In the genomic region with DNA sequence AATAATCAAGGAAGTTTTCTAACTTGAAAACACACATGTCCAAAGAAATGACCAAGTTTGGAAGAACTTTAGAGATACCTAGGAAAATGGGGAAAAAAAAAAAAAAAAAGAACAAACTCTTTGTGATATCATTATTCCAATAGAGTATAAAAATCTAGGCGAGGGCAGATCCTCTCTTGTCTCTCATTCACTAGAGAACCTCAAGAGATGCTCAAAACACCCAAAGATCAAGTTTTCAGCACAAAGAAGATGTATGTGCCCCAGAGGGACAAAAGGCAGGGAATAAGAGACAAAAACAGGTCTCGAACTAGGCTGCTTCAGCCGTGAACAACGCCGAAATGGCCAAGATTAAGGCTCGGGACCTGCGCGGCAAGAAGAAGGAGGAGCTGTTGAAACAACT, we compare ENCODE assay signal across 8 mouse cellular contexts. TPM values are rescaled to one million over a fixed set of nuclear protein-coding genes. Genes with fewer than 3 reads are reported as not detected.
DNase-seq lines count a peak whose midpoint lies in the region; ATAC-seq and TF ChIP-seq lines count a peak whose summit lies in the region.

A gene (plus strand): TSS at position 301 of the 400 bp plus-strand sequence.

- H3K36me3 ChIP-seq in forebrain, embryonic 12.5 days (replicated peaks), result no peaks in the 10 kb centered on the region
- H3K36me3 ChIP-seq in limb, embryonic 15.5 days, result no peaks in the 10 kb centered on the region
- no peaks in the 10 kb centered on the region for H3K36me3 ChIP-seq in stomach, postnatal 0 days (ENCODE audit: control insufficient read depth, insufficient read depth, low read length)

- H3K4me1 ChIP-seq in forebrain, embryonic 12.5 days, result no peaks in the 10 kb centered on the region
- H3K4me1 ChIP-seq in limb, embryonic 15.5 days, result no peaks in the 10 kb centered on the region
- no peaks in the 10 kb centered on the region for H3K4me1 ChIP-seq in stomach, postnatal 0 days (replicated peaks; ENCODE audit: control insufficient read depth, insufficient read depth)

- DNase-seq in thymus, postnatal 0 days (ENCODE audit: low spot score), result no peak
- DNase-seq in thymus, postnatal 10 days (ENCODE audit: low spot score in 2 of 2), result no peak
- DNase-seq in stomach, postnatal 0 days (ENCODE audit: low spot score), result no peak
- DNase-seq in testis, postnatal 10 days (ENCODE audit: low spot score), result no peak
- DNase-seq in MN1 (ENCODE audit: low spot score), result no peak

- no peak for ATAC-seq in forebrain, embryonic 12.5 days (ENCODE audit: low FRiP score)
- no peak for ATAC-seq in hematopoietic stem cell, adult 5-6 weeks (replicated peaks in 1 of 2; ENCODE audit: insufficient read depth in 1 of 2, low FRiP score in 2 of 2, low TSS enrichment in 1 of 2, low read depth in 1 of 2, poor library complexity in 2 of 2, severe bottlenecking in 2 of 2)
- no peak for ATAC-seq in limb, embryonic 15.5 days (ENCODE audit: insufficient number of reproducible peaks, low FRiP score, low TSS enrichment, low read depth)
- ATAC-seq in stomach, postnatal 0 days (ENCODE audit: low FRiP score, low TSS enrichment), result no peak

- TF ChIP-seq EP300 in stomach, postnatal 0 days (optimal IDR thresholded peaks at IDR 0.05), result no peak

- WGBS in forebrain, embryonic 12.5 days, result 91% methylated on average over 8 of the region's 8 CpGs
- 88% methylated on average over 8 of the region's 8 CpGs for WGBS in limb, embryonic 15.5 days
- WGBS in stomach, postnatal 0 days, result 88% methylated on average over 8 of the region's 8 CpGs

- no peak within 1 kb of the TSS for H3K4me3 ChIP-seq in forebrain, embryonic 12.5 days (replicated peaks)
- H3K4me3 ChIP-seq in limb, embryonic 15.5 days, result no peak within 1 kb of the TSS
- no peak within 1 kb of the TSS for H3K4me3 ChIP-seq in stomach, postnatal 0 days (ENCODE audit: low read depth, low read length)

- H3K27me3 ChIP-seq in forebrain, embryonic 12.5 days, result no peaks in the 10 kb centered on the region
- H3K27me3 ChIP-seq in limb, embryonic 15.5 days, result no peaks in the 10 kb centered on the region
- H3K27me3 ChIP-seq in stomach, postnatal 0 days (ENCODE audit: control insufficient read depth, insufficient read depth, low read length), result no peaks in the 10 kb centered on the region

- H3K9ac ChIP-seq in forebrain, embryonic 12.5 days, result no peak within 1 kb of the TSS
- H3K9ac ChIP-seq in limb, embryonic 15.5 days, result no peak within 1 kb of the TSS
- no peak within 1 kb of the TSS for H3K9ac ChIP-seq in stomach, postnatal 0 days (ENCODE audit: low read length)

- no peaks in the 10 kb centered on the region for H3K9me3 ChIP-seq in forebrain, embryonic 12.5 days
- H3K9me3 ChIP-seq in limb, embryonic 15.5 days, result no peaks in the 10 kb centered on the region
- H3K9me3 ChIP-seq in stomach, postnatal 0 days (ENCODE audit: control insufficient read depth, low read length), result no peaks in the 10 kb centered on the region

- no peak within 1 kb of the TSS for H3K27ac ChIP-seq in forebrain, embryonic 12.5 days
- no peak within 1 kb of the TSS for H3K27ac ChIP-seq in limb, embryonic 15.5 days
- H3K27ac ChIP-seq in stomach, postnatal 0 days (replicated peaks), result no peak within 1 kb of the TSS

- TF ChIP-seq CTCF in stomach, postnatal 0 days (IDR thresholded peaks at IDR 0.05; ENCODE audit: low read depth), result no peak

- H3K4me2 ChIP-seq in forebrain, embryonic 12.5 days, result no peak within 1 kb of the TSS
- no peak within 1 kb of the TSS for H3K4me2 ChIP-seq in limb, embryonic 15.5 days
- H3K4me2 ChIP-seq in stomach, postnatal 0 days (replicated peaks; ENCODE audit: low read depth), result no peak within 1 kb of the TSS

RNA-seq across cellular contexts. Expression of the gene that starts here (rescaled TPM):
- 1,036 and 1,057 TPM in 2 replicates for polyA plus RNA-seq in thymus, postnatal 0 days (2015; fragmentation: Nextera tagmentation; extraction: Ambion mirVana)
- polyA plus RNA-seq in forebrain, embryonic 12.5 days (2016; fragmentation: Nextera tagmentation; extraction: Ambion mirVana), result 688 and 695 TPM in 2 replicates
- total RNA-seq in hematopoietic stem cell, adult 5-6 weeks (2017), result 2,981 and 3,597 TPM in 2 replicates
- 851 and 883 TPM in 2 replicates for polyA plus RNA-seq in limb, embryonic 15.5 days (2015; fragmentation: Nextera tagmentation; extraction: Ambion mirVana)
- polyA plus RNA-seq in stomach, postnatal 0 days (2015; fragmentation: Nextera tagmentation; extraction: Ambion mirVana), result 670 and 688 TPM in 2 replicates
